Mouse (Mus musculus) lung, postnatal 0 days (tissue): ENCODE measurements around the gene Scnn1a.

Experiments
- CTCF ChIP-seq: IDR thresholded peaks from 2 replicates; pipeline ENCODE4 v1.5.1; 2016; ENCODE audit warnings: antibody characterized with exemption, mild to moderate bottlenecking
- EP300 ChIP-seq: IDR thresholded peaks from 2 replicates; pipeline ENCODE4 v1.6.1; 2016; ENCODE audit warnings: antibody characterized with exemption, mild to moderate bottlenecking, control low read depth

GRCm38 (mm10) chr6:125314231-125314563 is 6.3 kb upstream of the Scnn1a start:
- TF ChIP-seq CTCF = no peak
- no peak for TF ChIP-seq EP300
